Mouse (Mus musculus) CD8-positive naive resting alpha-beta T cell, adult 57 days (primary cell): Measurements from ENCODE around the gene Rad21l. TPM values are rescaled to one million over a fixed set of nuclear protein-coding genes. Genes with fewer than 3 reads are reported as not detected.

Experiments
- total RNA-seq: library from RNA; stranded (reverse); gene quantifications from one replicate; pipeline ENCODE4 v1.2.4, GENCODE M21; 2023

Rad21l gene
- not detected for total RNA-seq

DNA sequence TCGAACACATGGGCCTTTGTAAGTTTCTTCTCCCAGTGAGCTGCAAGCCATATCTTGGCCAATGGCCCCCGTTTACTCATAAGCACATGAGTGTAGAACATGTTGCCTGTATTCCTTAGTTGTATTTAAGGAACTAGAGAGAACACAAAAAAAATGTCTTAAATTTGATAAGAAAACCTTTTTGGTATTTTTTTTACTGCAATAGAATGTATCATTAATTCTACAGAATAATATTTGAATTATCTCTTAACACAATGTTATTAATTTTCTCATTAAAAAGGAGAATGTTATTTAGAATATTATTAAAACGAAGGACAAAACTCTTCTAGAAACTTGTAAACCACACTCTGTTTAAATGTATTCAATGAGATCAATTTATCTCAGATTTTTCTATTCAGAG lies at the start of gene Rad21l:
TSS of gene Rad21l (minus strand) at position 101 of the 400 bp plus-strand sequence.

DNA sequence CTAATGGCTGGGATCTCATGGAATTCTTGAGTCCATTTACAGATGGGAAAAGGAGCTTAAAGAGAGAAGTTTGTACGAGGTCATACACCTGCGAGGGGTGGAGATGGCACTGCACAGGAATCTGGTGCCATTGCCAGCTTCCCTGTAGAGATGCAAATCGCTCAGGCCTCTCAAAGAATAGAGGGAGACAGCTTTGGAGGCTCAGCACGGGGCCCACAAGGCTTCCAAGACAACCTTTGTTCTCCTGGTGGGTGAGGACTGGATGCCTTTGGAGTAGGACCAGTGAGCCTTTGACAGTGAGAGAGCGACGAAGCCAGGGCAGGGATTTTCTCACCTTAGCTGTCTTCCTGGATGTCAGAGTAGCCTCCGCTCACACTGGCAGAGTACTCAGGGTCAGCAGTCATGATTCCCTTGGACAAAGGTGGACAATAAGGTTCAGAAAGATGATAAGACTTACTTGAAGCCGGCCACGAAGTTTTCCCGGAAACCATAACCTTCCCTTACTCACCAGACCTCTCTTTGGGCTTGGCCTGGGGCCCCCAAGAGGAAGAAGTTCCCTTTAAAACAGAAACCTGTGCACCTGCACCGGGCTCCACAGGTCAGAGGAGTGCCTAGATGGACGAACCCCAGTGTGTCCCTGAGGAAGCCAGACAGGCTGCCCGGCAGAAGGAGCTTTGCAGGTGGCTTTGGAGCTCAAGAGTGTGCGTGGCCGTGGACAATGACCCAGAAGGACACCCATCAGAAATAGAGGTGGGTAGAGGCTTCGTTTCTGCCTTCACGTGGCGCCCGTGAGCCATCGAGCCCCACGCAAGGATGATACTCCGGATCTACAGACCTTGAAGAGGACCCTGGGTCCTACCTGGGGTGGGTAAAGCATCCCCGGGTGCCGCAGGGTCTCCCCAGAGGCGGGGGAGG lies 33.2 kb upstream of the Rad21l start, which contains the start of gene Tmem74b:
TSS of gene Tmem74b (plus strand) at position 778 of the 915 bp plus-strand sequence.

DNA sequence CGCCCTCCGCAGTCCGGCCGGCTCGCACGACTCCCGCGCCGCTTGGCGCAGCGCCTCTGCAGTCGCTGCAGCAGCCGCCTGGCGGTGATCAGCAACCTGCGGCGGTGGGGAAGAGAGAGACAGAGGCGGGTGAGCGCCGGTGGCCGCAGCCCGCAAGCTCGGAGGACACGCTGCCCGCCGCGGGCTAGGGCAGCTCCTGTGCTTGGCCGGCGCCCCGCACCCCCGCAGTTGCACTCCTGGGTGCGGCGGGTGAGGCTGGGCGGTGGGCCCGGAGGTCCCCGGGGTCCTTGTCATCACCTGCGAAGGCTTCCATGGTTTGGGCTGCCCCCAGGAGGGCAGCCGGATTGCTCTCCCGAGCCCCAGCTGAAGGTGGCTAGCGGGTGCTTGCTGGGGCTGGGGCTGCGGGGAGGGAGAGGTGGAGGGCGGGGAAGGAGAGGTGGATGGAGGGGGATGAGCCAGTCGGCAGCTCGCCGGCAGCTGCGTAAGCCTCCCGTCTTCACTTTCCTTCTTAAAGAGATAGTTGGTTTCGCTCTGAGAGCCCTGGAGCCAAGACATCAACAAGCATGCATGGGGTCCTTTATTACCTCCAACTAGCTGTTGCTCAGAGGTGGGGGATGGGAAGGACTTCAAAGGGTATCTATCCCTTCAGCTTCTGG lies 36.0 kb downstream of the Rad21l start, which contains the start of gene Snph:
TSS of gene Snph (minus strand) at position 435 of the 656 bp plus-strand sequence.

Other genes starting within 250 kb of the Rad21l start
- gene 4921509C19Rik, start 192.4 kb downstream of the Rad21l start, total RNA-seq = not detected
- gene Nsfl1c, start 174.4 kb downstream of the Rad21l start, total RNA-seq = 127 TPM
- gene Fkbp1a, start 126.0 kb downstream of the Rad21l start, total RNA-seq = 134 TPM
- gene Sdcbp2, start 95.9 kb downstream of the Rad21l start, total RNA-seq = 4.3 TPM
- 11.2 TPM for gene Snph, start 35.9 kb downstream of the Rad21l start, total RNA-seq
- not detected for gene Tmem74b, start 33.5 kb upstream of the Rad21l start, total RNA-seq
- 51.3 TPM for gene Psmf1, start 75.7 kb upstream of the Rad21l start, total RNA-seq
- not detected for gene Rspo4, start 174.4 kb upstream of the Rad21l start, total RNA-seq
- not detected for gene Angpt4, start 242.7 kb upstream of the Rad21l start, total RNA-seq